Mouse (Mus musculus) CD4-positive, CD25-positive, alpha-beta regulatory T cell, adult 2 months (primary cell): ENCODE data around the gene Sugp2.

Source experiments
- DNase-seq: peaks from one replicate; pipeline ENCODE4 v3.0.0-alpha.2; 2012; ENCODE audit warnings: low read depth, low spot score

Gene Sugp2

GRCm38 (mm10) chr8:70220236-70220840, 13.7 kb upstream of the Sugp2 start:
- DNase-seq, result no peak

- DNase-seq, result no peak
These were observed 13.1 kb upstream of the Sugp2 start for GRCm38 (mm10) chr8:70220911-70221310.

- no peak for DNase-seq
These were observed 12.0 kb upstream of the Sugp2 start for GRCm38 (mm10) chr8:70222041-70222440.

GRCm38 (mm10) chr8:70223341-70223740, 10.7 kb upstream of the Sugp2 start:
- peak; percentile 27 for DNase-seq

GRCm38 (mm10) chr8:70227997-70228396, 6.0 kb upstream of the Sugp2 start:
- no peak for DNase-seq

DNA sequence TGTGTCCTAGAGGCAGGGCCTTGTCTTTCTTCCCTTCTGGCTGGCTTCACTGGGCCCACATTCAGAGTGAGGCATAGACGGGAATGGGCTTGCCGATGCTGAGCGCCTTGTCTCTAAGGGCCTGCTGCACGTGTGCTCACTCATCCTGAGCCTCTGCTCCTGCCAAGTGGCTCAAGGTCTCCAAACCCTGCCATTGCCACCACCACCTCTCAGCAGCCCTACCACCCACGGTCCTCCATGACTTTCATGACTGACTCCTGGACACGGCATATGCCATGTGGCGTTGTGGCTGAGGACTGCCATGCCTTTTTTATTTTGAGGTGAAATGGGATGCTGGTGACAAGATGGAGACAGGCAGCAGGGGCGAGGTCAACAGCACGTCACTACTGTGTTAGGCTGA, 3.2 kb upstream of the Sugp2 start:
- DNase-seq, result no peak

- DNase-seq, result no peak
These were observed 420 bp upstream of the Sugp2 start for GRCm38 (mm10) chr8:70233606-70234005.

DNA sequence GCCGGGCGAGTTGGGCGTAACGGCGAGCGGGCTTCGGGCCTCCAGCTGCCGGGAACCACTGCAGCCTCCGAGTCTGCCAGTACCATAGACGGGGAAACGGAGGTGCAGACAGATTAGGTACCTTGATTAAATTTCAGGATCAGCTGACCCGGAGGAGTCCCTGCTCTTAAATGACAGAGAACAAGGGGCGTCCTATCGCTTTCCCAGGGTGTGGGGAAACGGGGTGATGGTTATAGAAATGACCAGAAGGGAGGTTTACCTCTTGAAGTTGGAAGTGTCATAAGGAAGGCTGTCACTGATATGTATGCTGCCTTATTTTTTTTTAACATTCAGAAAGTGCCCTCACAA, 729 bp downstream of the Sugp2 start:
- no peak for DNase-seq

DNA sequence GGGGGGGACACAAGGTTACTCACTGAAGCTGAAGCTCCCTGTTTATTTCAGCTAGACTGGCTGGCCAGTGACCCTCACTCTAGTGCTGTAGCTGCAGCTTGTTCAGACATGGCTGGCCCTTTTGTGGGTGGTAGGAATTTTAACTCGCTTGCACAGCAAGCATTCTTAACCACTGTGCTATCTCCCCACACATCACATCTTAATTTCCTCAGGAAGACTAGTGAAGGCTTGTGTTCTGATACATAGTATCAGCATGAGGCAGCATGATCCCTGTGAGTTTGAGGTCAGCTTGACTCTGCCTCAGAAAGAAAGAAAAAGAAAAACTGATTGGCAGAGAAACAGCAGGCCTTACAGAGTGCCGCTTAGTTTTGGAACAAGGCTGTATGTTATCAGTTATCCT, 3.8 kb downstream of the Sugp2 start:
- DNase-seq, result no peak

DNA sequence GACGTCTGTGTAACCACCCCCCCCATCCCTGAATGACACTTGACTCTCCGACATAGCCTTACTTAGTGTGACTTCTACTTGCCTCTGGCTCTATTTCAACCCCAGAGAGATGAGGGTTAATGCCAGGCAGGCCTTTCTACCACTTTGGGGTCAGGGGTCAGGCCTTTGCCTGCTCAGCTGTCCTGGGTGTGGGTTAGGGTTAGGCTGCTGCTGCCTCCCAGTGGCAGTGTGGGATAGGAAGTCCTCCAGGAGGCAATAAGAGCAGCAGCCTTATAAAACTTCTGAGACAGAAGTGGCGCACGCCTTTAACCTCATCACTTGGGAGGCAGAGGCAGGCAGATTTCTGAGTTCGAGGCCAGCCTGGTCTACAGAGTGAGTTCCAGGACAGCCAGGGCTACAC, 6.6 kb downstream of the Sugp2 start:
- peak; percentile 31 for DNase-seq

GRCm38 (mm10) chr8:70246622-70247021, 12.6 kb downstream of the Sugp2 start:
- no peak for DNase-seq

DNA sequence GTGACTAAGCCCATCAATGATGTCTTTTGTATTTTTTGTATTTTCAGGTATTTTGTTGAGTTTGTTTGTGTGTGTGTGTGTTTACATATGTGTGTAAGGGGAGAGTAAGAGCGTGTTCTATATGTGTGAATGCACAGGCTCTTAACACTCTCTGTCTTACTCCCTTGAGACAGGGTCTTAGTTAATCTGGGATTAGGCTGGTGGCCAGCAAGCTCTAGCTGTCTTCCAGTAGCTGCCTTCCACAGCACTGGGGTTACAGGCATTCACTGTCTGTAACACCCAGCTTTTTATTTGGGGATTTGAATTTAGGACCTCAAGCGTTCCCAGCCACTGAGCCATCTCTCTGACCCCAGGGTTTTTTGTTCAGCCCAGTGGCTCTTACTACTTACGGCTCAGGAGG, 13.8 kb downstream of the Sugp2 start:
- no peak for DNase-seq

DNA sequence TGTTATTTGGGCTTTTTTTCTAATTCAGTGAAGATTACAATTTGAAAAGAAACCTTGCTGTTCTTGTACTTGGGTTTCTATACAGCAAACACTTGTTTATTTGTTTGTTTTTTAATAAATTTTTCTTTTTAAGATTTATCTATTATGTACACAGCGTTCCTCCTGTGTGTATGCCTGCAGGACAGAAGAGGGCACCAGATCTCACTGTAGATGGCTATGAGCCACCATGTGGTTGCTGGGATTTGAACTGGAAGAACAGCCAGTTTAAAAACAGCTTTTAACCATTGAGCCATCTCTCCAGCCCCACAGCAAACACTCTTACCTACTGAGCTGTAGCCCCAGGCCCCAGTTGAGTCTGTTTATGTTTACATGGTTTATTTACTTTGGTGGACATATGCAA, 20.6 kb downstream of the Sugp2 start:
- DNase-seq, result no peak

DNA sequence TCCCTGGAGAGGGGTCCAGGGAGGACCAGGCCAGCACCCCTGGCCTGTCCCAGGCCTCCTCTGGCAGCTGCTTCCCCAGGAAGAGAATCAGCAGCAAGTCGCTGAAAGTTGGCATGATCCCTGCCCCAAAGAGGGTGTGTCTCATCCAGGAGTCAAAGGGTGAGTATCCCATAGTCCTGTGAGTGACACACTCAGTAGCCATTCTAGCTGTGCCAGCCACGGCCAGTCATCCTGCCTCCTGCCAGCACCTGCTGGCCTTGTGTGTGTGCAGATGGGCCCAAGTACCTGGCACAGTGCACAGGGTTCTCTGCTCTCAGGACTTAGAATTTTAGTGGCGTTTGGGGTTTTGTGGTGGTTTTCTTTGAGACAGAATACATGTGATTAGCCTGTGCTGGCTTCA, 23.4 kb downstream of the Sugp2 start:
- DNase-seq, result no peak

DNA sequence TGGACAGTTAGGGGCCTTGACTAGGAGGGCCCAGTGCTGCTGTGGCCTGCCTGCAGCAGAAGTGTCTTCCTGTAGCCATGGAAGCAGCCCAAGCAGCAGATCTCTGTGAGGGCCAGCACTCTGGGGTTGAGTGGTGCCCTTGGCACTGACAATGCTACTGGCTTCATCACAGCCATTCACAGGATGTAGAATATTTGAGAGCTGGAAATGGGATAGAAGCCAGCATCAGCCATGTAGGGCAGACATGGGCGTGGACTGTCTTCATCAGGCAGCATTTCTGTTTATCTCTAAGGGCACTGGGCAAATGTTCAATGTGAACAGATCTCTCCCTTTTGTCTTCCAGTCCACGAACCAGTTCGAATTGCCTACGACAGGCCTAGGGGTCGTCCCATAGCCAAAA, 24.6 kb downstream of the Sugp2 start:
- DNase-seq, result no peak

GRCm38 (mm10) chr8:70259043-70259442, 25.0 kb downstream of the Sugp2 start:
- DNase-seq, result no peak

- no peak for DNase-seq
These were observed 33.6 kb downstream of the Sugp2 start for GRCm38 (mm10) chr8:70267674-70268073.

GRCm38 (mm10) chr8:70268311-70268710, 34.3 kb downstream of the Sugp2 start:
- no peak for DNase-seq

GRCm38 (mm10) chr8:70268799-70269565, 35.0 kb downstream of the Sugp2 start:
- DNase-seq, result peak; percentile 47

DNA sequence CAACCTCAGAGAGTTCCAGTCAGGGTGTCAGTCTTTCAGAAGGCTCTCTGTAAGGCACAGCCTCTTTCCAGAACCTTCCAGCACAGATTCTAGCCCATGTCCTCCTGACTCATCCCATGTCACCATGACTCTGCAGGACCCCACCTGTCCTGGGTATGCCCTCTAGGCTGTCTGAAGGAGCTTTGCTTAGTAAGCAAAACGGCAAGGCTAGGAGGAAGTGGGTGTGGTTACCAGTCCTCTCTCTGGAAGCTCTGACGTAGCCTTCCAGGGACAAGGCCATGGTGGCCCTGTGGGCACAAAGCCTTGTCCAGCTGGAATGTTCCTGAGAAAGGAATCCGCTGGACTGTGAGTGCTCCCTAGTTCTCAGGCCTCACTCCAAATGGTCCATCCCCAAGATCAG, 38.9 kb downstream of the Sugp2 start:
- DNase-seq, result peak; percentile 27

DNA sequence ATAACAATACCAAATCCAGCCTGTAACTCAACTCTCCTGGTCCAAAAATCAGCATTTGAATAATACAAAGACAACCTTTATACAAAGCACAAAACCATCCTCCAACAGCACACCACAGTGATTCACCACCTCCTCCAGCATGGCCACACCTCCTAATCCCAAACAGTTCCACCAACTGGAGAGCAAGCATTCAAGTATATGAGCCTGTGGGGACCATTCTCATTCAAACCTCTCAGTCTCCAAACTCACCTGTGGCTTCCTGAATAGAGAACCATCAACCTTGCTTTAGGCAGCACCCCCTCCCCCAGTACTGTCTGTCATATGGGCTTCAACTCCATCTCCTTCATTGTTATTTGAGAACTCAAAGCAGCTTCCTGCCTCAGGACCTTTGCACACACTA, 40.3 kb downstream of the Sugp2 start:
- no peak for DNase-seq

DNA sequence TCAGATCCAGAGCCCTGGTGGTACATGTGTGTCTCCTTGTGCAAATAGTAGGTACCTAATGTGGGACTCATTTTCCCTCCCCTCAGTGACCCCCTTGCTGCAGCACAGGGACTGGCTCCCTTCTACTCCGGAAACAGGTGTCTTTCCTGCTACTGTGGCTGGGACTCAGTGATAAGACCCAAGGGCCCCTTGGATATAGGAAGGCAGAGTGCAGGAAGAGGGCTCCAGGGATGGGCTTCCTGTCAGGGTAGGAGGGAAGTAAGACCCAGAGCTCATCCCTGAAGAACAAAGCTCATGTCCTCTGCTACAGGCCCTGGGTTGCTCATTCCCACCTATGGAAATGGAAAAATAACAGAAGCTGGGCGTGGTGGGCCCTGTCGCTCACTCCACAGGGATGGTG, 42.5 kb downstream of the Sugp2 start:
- no peak for DNase-seq

DNA sequence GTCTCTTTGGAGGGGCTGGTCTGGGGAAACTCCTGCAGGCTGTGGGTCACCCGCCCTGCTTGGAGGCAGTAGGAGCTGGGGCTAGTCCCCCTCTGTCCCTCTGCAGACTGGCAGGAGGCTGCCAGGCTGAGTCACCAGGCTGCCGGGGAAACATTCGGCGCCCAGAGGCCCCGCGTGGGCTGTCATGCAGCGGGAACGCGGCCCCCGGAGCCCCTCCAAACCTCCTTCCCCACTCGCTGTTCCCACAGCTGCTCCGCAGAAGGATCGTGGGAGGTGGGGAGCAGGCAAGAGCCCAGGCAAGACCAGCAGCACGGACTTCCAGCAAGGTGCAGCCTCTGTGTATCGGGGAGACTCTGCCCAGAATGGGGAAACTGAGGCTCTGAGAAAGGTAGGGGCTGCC, 44.1 kb downstream of the Sugp2 start:
- no peak for DNase-seq

- no peak for DNase-seq
These were observed 45.2 kb downstream of the Sugp2 start for GRCm38 (mm10) chr8:70279266-70279665.
